Mouse (Mus musculus): ENCODE results near the gene Sirt4. TPM values are rescaled to one million over a fixed set of nuclear protein-coding genes. Genes with fewer than 3 reads are reported as not detected.
A peak's percentile ranks its signal among the peaks of the same experiment; 100 is the strongest.

Gene Sirt4
- 10 to 100 TPM in 24 of 26 experiments, 1 to 10 TPM in 2; 6.2 to 80.4 (median 31.0) TPM for total RNA-seq (2018; cell fraction: chromatin; rRNA removed)
- 10 to 100 TPM in 4 of 26 experiments, 1 to 10 TPM in 22; 2.0 to 12.0 (median 7.2) TPM for total RNA-seq (2018; cell fraction: cytosol; rRNA removed)
- 10 to 100 TPM in 25 of 26 experiments, 1 to 10 TPM in 1; 4.8 to 59.3 (median 25.2) TPM for total RNA-seq (2018; cell fraction: nucleus; rRNA removed)
- 6.7 to 11.2 TPM (median 7.2 TPM) in 3 replicates for polyA plus RNA-seq (2018)

DNA sequence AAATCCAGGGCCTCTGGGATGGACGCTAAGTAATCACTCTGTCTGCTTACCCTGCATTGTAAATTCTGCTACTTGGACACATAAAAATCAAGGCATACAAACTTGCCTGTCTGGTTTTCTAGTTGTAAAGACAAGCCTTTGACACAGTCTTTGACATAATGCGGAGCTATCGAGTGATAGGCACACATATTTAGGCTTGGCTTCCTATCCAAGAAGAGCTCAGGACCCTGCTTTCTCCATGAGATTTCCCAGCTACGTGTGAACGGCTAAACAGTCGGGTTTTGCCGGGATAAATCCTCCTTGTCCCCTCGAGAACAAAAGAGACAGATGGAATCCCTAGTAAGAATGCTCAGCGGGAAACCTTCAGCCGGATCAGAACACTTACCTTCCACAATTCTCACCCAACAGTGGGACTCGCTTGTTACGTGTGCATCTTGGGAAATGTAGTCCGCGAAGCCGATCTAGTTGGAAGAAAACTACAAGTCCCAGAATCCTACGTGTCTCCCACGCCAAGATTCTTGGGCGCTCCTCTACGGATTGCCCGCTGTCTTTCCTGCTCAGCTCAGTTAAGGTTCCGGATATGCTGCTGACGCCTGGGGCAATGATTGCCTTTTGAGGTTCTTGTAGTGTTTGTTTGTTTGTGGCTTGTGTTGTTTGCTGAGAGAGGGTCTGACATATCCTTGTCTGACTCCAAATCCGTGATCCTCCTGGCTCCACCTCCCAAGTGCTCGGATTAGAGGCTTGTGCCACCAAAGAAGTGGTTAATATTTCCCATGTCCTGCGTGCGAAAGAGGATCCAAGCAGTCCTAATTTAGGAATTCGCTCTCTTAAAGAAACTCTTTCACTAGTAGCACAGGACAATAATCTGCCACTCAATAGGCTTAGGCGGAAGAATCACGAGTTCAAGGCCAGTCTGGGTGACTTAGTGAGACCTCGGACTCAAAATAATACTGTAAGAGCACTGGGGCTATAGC, at the start of gene Sirt4:
Gene Sirt4 (minus strand): TSS at position 779 of the 974 bp plus-strand sequence.
- 5% methylated on average over 28 of the region's 30 CpGs for WGBS (ENCODE audit: missing documents)
- Histone ChIP-seq H3K27ac (peak within 1 kb of the TSS; percentile 64), H3K79me2 (ENCODE audit: inconsistent target) (no peaks in the 10 kb centered on the region; the same call in 1 of the 2 replicates), H3K36me3 (ENCODE audit: inconsistent target) (0 out of 2 replicates have a peak, but pooled peaks cover 5% of the 10 kb centered on the region), H3K4me3 (ENCODE audit: inconsistent target) (peak within 1 kb of the TSS; percentile 60)

- WGBS (ENCODE audit: missing documents), result 77% methylated on average over 18 of the region's 18 CpGs
- no peaks in the 10 kb centered on the region for H3K36me3 ChIP-seq (ENCODE audit: inconsistent target)
- H3K4me3 ChIP-seq (ENCODE audit: inconsistent target), result no peak overlapping the region
- H3K79me2 ChIP-seq (ENCODE audit: inconsistent target), result peaks cover 99% of the 10 kb centered on the region
- no peak overlapping the region for H3K27ac ChIP-seq
These were observed 47.2 kb upstream of the Sirt4 start for GRCm38 (mm10) chr5:115531671-115532270.

GRCm38 (mm10) chr5:115530447-115530809, 45.9 kb upstream of the Sirt4 start:
- H3K27ac ChIP-seq, result peak overlapping the region; percentile 90
- no peak overlapping the region for H3K4me3 ChIP-seq (ENCODE audit: inconsistent target)
- WGBS (ENCODE audit: missing documents), result 7% methylated on average over 8 of the region's 8 CpGs
- H3K79me2 ChIP-seq (ENCODE audit: inconsistent target), result peaks cover 99% of the 10 kb centered on the region
- H3K36me3 ChIP-seq (ENCODE audit: inconsistent target), result no peaks in the 10 kb centered on the region

GRCm38 (mm10) chr5:115529742-115530446, 45.4 kb upstream of the Sirt4 start:
- H3K4me3 ChIP-seq (ENCODE audit: inconsistent target), result no peak overlapping the region
- H3K79me2 ChIP-seq (ENCODE audit: inconsistent target), result peaks cover 100% of the 10 kb centered on the region
- no peaks in the 10 kb centered on the region for H3K36me3 ChIP-seq (ENCODE audit: inconsistent target)
- H3K27ac ChIP-seq, result peak overlapping the region; percentile 90
- WGBS (ENCODE audit: missing documents), result 8% methylated on average over 7 of the region's 7 CpGs

DNA sequence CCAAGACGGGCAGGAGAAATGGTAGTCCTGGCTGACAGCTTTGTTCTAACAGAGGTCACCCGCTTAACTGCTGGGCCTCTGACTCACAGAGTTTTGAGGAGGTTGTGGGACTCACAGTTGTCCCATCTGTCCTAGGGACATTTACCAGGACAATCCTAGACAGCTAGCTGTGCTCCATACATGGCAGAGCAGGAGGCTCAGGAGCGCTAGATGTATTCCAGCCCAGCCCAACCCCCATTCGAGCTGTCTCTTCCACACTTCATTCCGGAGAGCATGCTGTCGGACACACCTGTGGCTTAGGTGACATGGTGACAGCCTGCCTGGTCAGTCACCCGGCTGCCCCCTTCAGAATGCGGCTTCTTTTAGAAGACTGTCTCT, 44.8 kb upstream of the Sirt4 start:
- H3K79me2 ChIP-seq (ENCODE audit: inconsistent target), result peaks cover 100% of the 10 kb centered on the region
- H3K36me3 ChIP-seq (ENCODE audit: inconsistent target), result 0 out of 2 replicates have a peak, but pooled peaks cover 4% of the 10 kb centered on the region
- peak overlapping the region; percentile 90 for H3K27ac ChIP-seq
- no peak overlapping the region for H3K4me3 ChIP-seq (ENCODE audit: inconsistent target)
- 68% methylated on average over 8 of the region's 8 CpGs for WGBS (ENCODE audit: missing documents)

DNA sequence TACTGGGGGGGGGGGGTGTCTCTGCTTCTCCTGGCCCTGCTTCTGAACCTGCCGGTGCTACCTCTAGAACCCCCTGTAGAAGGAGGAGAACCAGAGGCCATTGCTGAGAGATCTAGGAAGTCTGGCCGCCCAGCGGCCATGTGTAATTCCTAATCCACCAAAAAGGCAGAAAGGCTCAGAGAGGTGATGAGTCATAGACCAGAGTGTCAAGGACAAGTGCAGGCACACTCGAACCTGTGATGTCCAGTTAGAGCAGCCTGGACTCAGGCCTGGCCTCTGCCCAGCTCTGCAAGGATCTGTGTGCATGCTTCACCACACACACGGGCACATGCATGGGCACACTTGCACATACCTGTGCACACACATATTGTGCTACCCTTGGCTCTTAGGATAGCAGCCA, 43.6 kb upstream of the Sirt4 start:
- H3K79me2 ChIP-seq (ENCODE audit: inconsistent target), result peaks cover 100% of the 10 kb centered on the region
- 0 out of 2 replicates have a peak, but pooled peaks cover 5% of the 10 kb centered on the region for H3K36me3 ChIP-seq (ENCODE audit: inconsistent target)
- no peak overlapping the region for H3K4me3 ChIP-seq (ENCODE audit: inconsistent target)
- no peak overlapping the region for H3K27ac ChIP-seq
- 73% methylated on average over 5 of the region's 5 CpGs for WGBS (ENCODE audit: missing documents)

DNA sequence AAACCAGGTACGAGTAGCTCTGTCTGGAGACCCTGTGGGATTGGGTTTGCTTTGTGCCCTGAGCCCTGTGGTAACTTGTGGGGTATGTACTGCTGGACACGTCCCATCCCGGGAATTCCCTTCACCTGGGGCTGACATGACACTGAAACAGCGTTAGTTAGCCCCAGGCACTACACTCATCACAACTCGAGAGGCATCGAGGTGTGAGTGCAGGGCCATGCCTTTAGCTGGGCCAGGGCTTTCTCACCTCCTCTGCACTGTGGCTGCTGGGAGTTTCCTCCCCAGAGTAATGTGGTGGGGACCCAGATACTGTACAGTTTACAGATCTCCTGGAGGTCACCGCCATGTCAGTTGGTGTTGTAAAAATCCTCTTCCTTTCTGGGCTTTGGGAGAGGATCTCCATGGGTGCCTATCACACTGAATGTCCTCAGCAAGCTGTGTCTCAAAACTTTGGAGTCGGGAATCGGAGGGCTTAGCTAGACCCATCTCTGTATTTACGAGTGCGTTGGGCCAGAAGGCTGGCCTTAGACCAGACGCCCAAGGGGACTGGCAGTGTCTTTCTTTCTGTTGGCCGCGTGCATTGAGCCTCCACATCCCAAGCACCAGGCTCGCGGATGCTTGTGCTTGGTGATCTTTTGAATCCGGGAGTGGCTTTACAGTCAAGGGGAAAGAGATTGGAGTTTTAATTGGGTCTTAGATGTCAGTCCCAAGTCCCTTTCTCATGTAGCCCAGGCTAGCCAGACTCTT, 42.1 kb upstream of the Sirt4 start:
- Histone ChIP-seq H3K79me2 (ENCODE audit: inconsistent target) (peaks cover 99% of the 10 kb centered on the region), H3K36me3 (ENCODE audit: inconsistent target) (0 out of 2 replicates have a peak, but pooled peaks cover 5% of the 10 kb centered on the region), H3K27ac (no peak overlapping the region), H3K4me3 (ENCODE audit: inconsistent target) (no peak overlapping the region)
- WGBS (ENCODE audit: missing documents), result 94% methylated on average over 16 of the region's 17 CpGs

- 94% methylated on average over 9 of the region's 9 CpGs for WGBS (ENCODE audit: missing documents)
- H3K27ac ChIP-seq, result no peak overlapping the region
- H3K4me3 ChIP-seq (ENCODE audit: inconsistent target), result no peak overlapping the region
- peaks cover 99% of the 10 kb centered on the region for H3K79me2 ChIP-seq (ENCODE audit: inconsistent target)
- H3K36me3 ChIP-seq (ENCODE audit: inconsistent target), result 0 out of 2 replicates have a peak, but pooled peaks cover 5% of the 10 kb centered on the region
These were observed 41.4 kb upstream of the Sirt4 start for GRCm38 (mm10) chr5:115525943-115526342.

GRCm38 (mm10) chr5:115525416-115525815, 40.9 kb upstream of the Sirt4 start:
- Histone ChIP-seq H3K27ac (no peak overlapping the region), H3K36me3 (ENCODE audit: inconsistent target) (0 out of 2 replicates have a peak, but pooled peaks cover 5% of the 10 kb centered on the region), H3K4me3 (ENCODE audit: inconsistent target) (no peak overlapping the region), H3K79me2 (ENCODE audit: inconsistent target) (peaks cover 99% of the 10 kb centered on the region)
- 92% methylated on average over 4 of the region's 4 CpGs for WGBS (ENCODE audit: missing documents)

DNA sequence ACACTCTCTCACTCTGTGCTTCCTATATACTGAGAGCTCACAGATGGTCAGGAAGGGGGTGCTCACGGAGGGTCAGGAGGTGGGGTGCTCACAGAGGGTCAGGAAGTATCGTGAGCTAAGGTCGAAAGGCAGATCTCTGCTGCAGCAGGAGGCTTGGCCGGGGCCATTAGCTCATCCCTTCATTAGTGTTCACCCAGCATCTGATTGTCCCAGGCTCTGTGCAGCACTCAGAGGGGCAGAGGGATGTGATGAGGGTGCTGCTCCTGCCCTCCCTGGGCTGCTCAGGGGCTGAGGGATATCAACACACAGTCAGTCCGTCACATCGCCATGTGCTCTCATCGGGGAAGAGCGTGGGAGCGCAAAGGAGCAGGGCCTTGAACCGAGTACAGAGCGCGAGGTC, 39.9 kb upstream of the Sirt4 start:
- Histone ChIP-seq H3K4me3 (ENCODE audit: inconsistent target) (no peak overlapping the region), H3K27ac (no peak overlapping the region), H3K36me3 (ENCODE audit: inconsistent target) (0 out of 2 replicates have a peak, but pooled peaks cover 5% of the 10 kb centered on the region), H3K79me2 (ENCODE audit: inconsistent target) (peaks cover 99% of the 10 kb centered on the region)
- 71% methylated on average over 12 of the region's 12 CpGs for WGBS (ENCODE audit: missing documents)

GRCm38 (mm10) chr5:115523971-115524370, 39.4 kb upstream of the Sirt4 start:
- 0 out of 2 replicates have a peak, but pooled peaks cover 5% of the 10 kb centered on the region for H3K36me3 ChIP-seq (ENCODE audit: inconsistent target)
- H3K79me2 ChIP-seq (ENCODE audit: inconsistent target), result peaks cover 99% of the 10 kb centered on the region
- no peak overlapping the region for H3K4me3 ChIP-seq (ENCODE audit: inconsistent target)
- no peak overlapping the region for H3K27ac ChIP-seq
- WGBS (ENCODE audit: missing documents), result 61% methylated on average over 14 of the region's 15 CpGs

GRCm38 (mm10) chr5:115522981-115523499, 38.5 kb upstream of the Sirt4 start:
- Histone ChIP-seq H3K4me3 (ENCODE audit: inconsistent target) (no peak overlapping the region), H3K27ac (no peak overlapping the region), H3K79me2 (ENCODE audit: inconsistent target) (peaks cover 99% of the 10 kb centered on the region), H3K36me3 (ENCODE audit: inconsistent target) (0 out of 2 replicates have a peak, but pooled peaks cover 5% of the 10 kb centered on the region)
- 92% methylated on average over 13 of the region's 15 CpGs for WGBS (ENCODE audit: missing documents)

DNA sequence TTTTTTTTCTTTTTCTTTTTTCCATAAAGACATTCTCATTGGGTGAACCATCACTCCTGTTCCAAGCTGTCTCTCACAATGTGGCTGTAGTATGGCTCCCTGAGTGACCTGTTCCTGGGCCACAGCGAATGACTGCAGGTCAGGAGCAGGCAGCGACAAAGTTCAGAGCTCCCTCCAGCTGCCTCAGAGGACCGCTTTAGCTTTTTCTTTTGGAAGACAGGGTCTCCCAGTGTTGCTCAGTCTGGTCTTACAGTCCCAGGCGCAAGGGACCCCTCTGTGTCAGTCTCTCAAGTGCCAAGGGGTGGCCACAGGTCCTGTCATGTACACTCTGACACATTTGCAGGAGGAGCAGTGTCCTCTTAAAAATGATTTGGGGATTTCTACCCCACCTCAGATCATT, 38.0 kb upstream of the Sirt4 start:
- H3K27ac ChIP-seq, result peak overlapping the region; percentile 76
- H3K79me2 ChIP-seq (ENCODE audit: inconsistent target), result peaks cover 99% of the 10 kb centered on the region
- 100% methylated on average over 3 of the region's 4 CpGs for WGBS (ENCODE audit: missing documents)
- 0 out of 2 replicates have a peak, but pooled peaks cover 5% of the 10 kb centered on the region for H3K36me3 ChIP-seq (ENCODE audit: inconsistent target)
- H3K4me3 ChIP-seq (ENCODE audit: inconsistent target), result no peak overlapping the region

All from macrophage (primary cell).